Mouse (Mus musculus) embryo, embryonic 11 days (tissue): ENCODE results near the gene Fah.

Source experiments
- DNase-seq: peaks from one replicate; pipeline ENCODE4 v3.0.0-alpha.2; 2015

Gene Fah

DNA sequence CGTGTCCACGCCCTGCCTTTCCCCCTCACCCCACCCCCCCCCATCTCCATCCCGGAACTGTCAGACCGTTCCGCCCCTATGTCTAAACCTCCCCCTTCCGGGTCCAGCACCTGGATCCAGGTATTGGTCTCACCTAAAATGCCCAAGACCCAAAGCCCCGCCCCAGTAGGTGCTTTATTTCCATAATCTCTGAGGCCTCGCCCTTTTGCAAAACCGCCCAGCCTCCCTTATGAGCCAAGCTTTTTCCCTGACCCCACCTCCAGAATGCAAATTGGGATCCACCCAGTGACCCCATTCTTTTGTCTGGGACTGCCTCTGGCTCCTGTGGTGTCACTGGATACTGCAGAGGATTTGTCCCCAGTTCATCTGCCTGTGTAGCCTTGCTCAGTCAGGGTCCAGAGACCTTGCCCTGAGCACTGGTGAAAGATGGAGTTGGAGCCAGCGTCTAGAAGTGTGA, at the start of gene Fah:
Fah (minus strand) TSS at position 430 of the 457 bp plus-strand sequence.
- peak; percentile 64 for DNase-seq

DNA sequence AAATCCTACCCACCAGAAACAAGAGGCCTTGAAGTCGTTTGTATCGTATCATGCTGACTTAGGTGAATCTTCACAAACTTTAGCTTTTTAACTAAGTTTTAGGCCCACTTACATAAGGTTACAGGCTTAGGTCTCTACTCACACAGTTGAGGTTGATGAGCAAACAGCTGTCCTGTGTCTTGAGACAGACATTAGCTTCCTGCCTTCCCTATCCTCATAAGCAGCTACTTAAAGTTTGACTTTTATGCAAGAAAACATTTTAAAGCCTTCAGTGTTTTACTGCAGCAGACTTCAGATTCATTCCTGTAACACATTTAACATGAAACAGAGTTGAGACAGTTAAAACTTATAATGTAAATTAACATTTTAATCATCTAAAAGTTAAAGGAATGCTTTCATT, 46.2 kb upstream of the Fah start:
- DNase-seq = no peak

DNA sequence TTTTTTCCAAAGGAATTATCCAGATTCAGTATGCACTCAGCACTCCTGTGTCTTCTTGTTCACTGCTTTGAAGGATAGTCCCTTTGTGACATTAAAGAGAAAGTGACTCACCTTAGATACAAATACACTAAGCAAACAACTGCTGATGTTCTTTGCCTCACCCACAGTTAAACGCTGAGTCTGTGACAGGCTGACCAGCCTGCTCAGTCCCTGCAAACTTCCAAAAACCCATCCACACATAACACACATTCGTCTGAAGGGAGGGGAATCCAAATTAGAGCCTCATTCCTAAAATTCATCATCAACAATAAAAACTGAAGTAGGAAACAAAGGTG, 45.4 kb upstream of the Fah start:
- DNase-seq = no peak

DNA sequence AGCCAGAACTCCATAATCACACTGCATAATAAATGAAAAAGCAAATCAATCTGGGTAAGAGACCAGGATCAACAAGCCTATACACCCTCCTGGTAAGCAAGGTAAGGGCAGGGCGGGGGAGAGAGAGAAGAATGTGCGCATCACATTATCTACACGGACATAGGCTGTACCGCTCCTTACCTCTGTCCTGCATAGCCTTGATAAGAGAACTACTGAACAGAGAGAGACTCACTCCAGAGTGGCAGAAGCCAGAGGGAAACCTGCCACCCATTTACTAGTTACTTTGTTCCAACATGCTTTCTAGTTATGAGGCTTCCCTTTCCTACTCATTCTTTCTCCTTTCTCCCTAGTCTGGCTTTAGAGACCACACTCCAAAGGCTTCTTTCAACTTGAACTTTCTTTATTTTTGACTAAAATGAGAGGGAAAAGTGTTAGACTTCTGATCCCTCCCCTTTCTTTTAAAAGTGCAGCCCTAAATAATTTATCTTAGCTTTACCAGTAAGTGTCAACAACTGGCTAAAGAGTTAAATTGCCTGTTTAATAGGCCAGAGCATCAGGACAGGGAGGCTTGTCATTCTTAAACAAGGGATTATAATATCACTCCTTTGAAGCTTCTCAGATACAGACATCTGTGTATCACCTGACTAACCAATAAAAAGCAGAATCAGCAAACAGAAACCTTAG, 44.9 kb upstream of the Fah start:
- no peak for DNase-seq

DNA sequence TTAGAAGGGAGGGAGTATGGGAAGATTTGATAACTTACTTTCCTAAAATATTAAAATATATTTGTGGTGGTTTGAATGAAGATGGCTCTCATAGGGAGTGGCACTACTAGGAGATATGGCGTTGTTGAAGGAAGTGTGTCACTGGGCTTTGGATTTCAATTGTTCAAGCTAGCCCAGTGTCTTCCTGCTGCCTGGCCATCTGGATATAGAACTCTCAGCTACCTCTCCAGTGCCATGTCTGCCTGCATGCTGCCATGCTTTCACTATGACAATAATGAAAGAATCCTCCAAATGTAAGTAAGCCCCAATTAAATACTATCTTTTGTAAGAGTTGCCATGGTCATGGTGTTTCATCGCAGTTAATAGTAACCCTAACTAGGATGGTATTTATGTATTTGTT, 42.5 kb upstream of the Fah start:
- no peak for DNase-seq

DNA sequence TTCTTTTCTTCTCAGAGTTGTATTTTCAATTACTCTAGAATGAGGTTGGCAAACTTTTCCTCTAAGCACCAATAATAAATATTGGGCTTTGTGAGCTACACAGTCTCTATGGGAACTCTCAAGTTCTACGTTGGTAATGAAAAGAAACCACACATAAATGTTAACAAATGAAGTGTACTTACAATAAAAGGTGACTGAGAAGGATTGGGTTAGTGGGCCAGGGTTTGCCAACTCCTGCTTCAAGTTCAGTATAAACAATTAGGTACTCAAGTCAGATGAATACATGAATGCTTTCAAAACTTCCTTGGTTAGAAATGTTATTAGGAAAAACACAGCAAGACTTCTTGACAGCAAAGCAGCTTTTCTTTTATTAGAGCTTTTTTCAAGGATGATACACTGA, 39.7 kb upstream of the Fah start:
- no peak for DNase-seq

DNA sequence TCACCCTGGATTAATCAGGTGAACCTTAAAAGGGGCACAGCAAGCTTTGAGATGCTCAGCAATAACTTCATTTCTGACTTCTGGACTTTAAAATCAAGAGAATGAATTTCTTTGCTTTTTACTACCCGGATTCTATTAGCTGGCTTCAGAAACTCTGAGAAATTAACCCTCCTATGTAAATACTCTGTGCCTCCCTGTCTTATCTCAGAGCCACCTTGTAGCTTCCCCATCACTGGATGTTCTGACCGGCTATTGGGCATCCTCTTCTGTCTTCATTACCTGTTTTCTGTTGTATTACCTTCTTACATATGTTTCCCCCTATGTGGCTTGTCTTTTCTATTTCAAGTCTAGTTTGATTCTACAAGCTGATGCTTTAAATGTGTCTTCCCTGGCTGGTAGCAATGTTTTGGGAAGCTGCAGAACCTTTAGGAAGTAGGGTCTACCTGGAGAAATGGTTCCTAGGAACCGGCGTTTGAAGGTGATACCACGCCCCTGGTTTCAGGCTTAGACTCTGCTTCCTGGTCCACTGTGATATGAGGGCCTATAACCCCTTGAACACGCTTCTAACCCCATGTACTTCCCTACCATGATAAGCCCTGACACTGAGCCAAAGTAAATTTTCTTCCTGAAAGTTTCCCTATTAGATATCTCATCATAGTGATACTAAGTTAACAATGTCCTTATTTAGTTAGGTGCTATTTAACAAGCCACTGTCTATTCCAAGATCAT, 36.9 kb upstream of the Fah start:
- DNase-seq = no peak

DNA sequence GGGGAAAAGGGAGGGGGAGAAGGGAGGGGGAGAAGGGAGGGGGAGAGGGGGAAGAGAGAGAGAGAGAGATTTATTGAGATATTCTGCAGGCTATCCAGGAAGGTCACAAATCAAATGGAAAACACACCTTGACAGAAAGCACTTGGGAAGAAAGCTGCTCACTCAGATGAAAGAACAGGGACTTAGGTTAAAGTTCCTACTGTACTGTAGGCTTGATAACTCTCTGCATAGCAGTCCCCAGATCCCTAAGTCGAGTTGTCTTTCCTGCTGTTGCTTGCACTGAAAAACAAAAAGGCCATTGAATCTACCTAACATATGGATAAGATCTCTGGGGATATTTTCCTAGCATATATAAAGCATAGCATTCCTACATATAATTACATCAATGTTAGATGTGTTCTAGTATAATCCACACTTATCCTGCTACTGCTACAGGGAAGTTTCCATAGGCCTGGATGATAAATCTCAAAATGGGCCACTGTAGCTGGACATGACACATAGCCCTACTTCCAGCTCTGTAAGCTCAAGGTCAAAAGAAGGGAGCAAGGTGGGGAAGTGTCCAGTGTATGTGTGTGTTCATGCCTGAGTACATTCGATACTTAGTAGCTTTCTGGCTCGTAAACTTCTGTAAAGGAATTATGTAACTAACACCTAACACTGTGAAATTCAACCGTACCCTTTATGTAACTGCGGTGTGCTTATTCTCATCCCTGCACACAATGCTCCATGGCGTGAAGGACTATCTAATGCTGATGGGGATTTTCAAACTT, 35.8 kb upstream of the Fah start:
- no peak for DNase-seq

DNA sequence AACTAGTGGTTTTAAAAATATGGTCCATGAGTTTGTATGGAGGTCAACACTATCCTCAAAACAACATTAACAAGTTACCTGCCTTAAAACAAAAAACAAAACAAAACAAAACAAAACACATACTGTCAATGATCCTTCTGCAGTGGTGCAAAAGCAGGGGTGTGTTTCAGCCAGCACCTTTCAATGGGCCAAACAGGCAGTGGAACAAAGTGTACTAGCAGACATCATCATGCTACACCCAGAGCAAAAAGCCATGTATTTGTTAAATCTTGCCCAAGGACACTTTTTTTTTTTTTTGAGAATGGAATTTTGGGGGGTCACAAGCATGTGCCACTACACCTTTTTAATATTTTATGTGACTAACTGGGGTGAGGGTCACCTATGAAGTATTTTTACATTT, 30.4 kb upstream of the Fah start:
- DNase-seq = no peak

DNA sequence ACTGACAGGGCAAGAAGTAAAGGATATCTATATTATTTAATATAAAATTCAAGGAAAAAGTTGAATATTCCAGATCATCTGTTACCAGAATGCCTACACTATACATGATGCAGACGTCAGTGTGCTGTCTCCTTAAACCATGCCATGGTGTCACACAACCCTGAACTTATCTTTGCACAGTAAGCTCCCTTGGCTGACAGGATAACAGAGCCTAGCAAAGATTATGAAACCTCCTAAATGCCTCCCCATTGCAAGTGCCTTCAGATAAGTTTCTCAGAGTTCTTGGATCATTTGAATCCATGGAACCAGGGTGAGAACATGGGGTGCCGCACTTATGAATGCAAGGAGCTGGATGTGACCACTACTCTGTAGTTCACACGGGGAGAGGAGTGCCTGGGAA, 25.4 kb upstream of the Fah start:
- DNase-seq = no peak

DNA sequence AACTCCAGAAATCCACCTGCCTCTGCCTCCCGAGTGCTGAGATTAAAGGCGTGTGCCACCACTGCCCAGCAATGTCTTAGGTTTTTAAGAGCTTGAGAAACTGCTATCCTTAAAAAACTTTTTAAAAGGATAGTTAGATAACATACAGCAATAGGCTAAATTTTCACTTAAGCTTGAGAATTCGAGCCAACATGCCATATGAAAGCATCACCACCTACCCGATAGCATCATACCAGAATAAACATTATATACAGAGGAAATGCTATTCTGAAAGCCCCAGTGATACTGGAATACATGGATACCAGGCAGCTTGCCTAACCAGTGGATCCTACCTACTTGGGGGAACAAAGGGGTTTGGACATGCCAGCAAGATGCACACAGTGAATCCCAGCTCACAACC, 17.2 kb upstream of the Fah start:
- DNase-seq = no peak

DNA sequence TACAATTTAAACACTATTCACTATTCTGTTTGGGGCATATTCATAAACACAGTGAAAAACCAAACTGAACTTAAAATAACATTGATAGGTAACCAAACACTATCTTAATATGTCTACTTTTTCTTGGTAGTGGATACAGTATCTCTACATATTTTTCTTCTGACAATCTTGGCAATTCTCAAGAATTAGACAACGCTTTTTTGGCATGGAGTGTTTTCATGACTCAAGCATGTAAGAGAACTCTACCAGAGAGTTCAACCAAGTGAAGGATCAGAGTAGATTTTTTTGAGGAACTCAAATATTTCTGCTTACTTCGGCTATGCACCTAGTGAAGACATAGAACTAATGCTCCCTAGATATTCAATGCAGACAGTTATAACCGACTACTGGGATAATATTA, 14.4 kb upstream of the Fah start:
- DNase-seq = no peak

DNA sequence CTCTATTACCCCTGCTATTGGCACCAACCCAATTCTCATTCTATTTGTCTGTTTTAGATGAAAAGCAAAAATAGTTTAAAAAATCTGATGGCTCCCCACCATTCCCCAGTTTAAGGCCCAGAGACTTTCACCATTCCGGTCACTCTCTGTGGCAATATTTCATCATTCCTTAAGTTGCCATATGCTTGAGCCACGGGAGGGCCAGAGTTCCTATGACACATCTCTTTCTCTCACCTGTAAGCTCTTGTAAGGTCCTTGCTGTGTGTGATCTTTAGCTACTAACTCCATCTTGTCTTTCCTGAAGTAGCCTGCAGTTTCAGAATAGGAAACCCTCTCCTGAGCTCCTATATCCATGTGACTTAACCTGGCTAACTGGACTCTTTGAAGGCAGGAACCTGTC, 12.4 kb upstream of the Fah start:
- no peak for DNase-seq

DNA sequence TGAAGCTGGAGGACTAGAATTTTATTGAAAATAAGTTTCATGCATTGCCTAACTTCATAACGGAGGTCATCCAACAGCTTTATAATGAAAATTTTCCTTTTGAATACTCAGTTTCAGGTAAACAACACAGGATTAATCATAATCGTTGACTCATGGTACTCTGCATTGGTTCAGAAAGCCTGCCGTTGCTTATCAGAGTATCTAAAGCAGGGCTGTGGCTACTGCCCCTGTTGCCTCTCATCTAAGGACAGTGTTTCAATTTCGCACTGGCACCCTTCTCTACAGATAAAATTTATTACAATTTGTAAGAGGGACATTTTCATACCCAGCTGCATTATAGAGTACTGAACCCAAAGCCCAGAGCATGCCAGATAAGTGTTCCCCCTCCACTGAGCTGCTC, 5.9 kb upstream of the Fah start:
- no peak for DNase-seq

DNA sequence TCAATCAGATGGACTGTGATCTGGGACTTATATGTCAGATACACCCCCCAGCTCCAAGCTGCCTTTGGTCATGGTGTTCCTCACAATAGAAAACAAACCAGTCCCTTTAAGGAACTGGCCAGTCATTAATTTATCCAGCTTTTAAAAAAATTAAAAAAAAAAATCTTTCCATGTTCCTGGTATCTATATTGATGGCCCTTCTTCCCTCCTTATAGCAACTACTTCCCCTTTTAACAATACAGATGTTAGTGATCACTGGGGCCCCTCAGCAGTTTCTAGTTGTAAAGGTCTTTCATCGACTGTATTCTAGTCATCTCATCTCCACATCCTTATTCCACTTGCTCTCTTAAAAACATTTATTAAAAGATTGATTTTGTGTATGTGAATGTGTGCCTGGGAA, 5.1 kb upstream of the Fah start:
- no peak for DNase-seq

DNA sequence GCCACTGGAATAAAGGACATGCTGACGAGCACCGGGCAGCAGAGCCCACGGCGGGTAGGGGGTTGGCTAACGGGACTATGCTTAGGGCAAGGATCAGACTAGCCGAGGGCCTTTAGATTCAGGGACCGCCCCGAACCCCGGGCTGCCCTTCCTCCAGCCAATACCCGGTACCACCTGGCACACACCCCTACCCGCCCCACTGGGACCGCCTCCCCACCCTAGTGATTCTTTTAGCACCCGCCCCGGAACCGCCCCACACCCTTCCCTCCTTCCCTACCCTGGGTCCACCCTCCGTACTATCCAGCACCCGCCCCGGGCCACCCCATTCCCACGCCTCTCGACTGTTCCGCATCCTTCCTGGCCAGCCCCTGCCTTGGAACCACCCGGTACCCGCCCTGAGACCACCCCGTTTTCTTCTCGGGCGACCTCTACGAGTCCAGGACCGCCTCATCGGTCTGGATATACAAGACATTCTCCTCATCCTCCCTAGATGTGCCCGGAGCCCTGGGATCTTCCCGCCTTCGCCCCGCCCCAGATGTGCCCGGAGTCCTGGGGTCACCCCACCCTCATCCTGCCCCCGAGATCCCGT, 724 bp downstream of the Fah start:
- DNase-seq = peak; percentile 37

DNA sequence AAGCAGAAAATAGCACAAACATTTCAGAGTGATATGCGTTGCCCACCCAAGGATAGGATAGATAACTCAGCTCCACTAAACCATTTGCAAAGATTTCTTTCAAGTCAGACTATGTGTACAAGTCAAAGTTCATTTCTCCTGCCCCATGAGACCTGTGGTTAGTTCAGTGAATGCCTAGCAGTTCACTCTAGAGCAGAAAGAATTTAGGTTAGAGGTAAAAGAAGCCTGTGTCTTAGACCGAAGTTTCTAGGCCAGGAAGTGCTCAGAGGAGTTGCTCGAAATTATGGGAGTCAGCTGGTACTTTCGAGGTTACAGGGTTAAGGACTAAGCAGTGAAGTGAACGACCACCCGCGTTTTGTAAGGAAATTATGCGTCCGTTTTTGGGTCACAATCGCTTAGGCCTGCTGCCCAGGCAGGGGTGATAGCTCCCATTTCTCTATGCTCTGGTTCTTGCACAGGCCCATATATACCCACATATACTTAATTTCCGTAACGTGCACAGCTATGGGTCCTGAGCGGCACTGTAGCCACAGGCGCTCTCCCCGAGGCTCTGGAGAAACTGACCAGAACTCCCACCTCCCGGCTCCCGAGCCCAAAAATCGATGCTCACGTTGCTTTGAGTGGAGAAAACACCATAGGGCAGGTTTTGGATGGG, 1.4 kb downstream of the Fah start:
- DNase-seq = peak; percentile 16

DNA sequence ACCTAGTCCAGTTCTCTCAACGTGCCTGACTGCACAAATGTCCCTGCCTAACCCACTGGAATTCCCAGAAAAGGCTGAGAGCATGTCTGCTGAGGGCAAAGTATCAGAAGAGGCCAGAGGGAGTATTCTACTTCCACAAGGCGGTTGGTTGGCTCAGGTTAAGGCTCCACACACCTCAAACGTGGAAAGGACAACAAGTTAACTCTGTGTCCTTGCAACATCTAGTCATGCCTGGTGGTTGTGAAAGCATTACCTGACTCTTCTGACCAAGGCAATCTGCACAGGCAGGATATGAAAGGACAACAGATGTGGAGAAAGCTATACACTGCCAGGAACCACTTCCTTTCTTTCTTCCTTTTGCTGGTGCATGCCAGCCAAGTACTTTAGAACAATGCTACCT, 2.0 kb downstream of the Fah start:
- no peak for DNase-seq

DNA sequence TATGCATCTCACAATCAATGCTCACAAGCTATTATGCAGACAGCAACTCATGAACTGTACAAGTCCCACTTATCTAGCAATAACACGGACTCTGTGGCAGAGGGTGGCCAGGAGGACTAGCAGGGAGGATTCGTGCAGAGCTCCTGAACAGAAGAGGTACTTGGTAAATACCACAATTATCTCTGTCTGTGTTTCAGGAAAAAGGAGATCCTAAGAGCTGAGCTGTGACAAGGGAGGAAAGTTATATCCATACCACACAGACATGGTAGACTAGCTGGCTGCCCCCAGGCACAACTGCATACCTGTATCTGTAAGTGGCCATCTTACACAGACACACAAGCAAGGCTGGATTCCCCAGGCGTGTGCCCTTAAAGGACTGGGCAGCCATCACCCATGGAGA, 5.2 kb downstream of the Fah start:
- no peak for DNase-seq

DNA sequence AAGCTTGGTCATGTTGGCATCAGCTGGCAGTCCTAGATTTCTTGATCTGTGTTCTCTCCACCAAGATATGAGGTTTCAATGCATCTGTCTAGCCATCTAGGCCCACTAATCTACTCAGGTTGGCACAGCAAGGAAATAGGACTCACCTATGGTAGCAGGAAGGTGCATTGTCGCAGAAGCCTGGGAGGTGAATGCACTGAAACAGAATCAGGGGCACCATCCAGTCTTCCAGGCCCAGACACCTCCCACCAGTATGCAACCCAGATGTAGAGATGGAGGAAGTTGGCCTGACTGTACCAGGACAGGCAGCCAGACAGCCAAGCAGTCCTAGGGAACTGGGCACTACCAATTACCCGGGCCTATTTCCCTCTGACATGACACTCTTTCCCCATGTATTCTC, 5.9 kb downstream of the Fah start:
- no peak for DNase-seq

DNA sequence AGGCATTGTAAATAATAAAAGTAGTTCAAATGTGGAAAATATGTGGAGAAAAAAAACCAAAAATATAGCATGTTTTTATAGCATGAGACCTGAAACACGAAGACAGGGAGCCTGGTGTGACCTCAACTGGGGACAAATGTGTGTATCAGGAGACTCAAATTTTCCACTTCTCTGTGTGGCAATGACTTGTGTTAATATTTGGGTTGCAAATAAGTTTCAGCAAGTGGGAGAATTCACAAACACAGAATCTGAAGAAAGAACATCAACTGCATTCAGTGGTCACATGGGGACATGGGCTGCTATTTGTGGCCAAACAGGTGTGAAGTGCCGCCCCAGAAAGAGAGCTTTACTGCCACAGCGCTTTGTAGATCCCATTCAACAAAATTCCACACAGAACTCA, 9.9 kb downstream of the Fah start:
- DNase-seq = no peak

DNA sequence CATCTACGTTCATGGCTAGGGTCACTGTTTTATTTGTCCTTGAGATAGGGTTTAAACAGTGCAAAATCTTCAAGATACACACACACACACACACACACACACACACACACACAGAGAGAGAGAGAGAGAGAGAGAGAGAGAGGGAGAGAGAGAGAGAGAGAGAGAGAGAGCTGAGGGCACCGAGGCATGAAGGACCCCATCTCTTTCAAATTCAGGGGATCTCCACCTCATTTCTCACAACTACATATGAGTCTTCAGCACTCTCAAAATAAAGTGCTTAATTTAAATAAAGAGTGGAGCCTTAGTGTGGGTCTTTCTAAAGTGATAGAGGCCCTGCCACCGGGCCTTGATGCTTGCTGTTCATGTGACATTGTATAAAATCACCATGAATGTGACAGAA, 10.5 kb downstream of the Fah start:
- DNase-seq = no peak

DNA sequence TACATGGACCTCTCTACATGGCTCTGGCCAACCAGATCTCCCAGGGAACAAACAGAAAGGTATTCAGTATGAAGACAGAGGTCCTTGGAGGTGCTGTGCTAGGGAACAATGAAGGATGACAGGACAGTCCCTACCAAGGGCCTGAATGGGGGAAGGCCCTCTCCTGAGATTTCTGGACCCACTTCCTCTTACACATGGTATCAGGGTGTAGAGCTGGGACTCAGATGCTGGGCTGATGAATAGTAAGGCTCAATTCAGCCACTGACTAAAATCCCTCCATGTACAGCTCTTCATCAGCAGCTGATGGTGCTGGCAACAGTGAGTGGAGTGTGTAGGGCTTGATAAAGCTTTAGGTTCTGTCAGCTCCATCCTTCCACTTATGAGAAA, 11.6 kb downstream of the Fah start:
- DNase-seq = no peak
